Mouse (Mus musculus) liver, adult 2 months (tissue): ENCODE results near the gene E330021D16Rik. TPM values are rescaled to one million over a fixed set of nuclear protein-coding genes. Genes with fewer than 3 reads are reported as not detected.

Experiments
- DNase-seq: peaks from one replicate; pipeline ENCODE4 v3.0.0-alpha.2; 2011; ENCODE audit warnings: low read depth, low spot score; ENCODE audit errors: extremely low read depth
- H3K27ac ChIP-seq: fragments of 200-500 bp; replicated peaks from 2 replicates; pipeline ENCODE4 v1.5.1; 2012; ENCODE audit warnings: low read depth, mild to moderate bottlenecking, control low read depth, inconsistent platforms, low read length; ENCODE audit not compliant: insufficient read depth
- H3K27me3 ChIP-seq: fragments of 200-500 bp; 2 replicates; pipeline ENCODE4 v1.6.1; 2012; ENCODE audit warnings: mild to moderate bottlenecking, moderate library complexity, low read length, inconsistent platforms; ENCODE audit not compliant: control insufficient read depth, insufficient read depth
- H3K36me3 ChIP-seq: fragments of 200-500 bp; 2 replicates; pipeline ENCODE4 v1.6.1; 2012; ENCODE audit warnings: low read length, inconsistent platforms; ENCODE audit not compliant: control insufficient read depth, insufficient read depth
- H3K4me1 ChIP-seq: fragments of 200-500 bp; 2 replicates; pipeline ENCODE4 v1.6.1; 2011; ENCODE audit warnings: low read length; ENCODE audit not compliant: control insufficient read depth, insufficient read depth
- H3K4me3 ChIP-seq: fragments of 200-500 bp; 2 replicates; pipeline ENCODE4 v1.5.1; 2011; ENCODE audit warnings: low read depth, mild to moderate bottlenecking, control low read depth, low read length, moderate library complexity; ENCODE audit not compliant: insufficient read depth
- H3K79me2 ChIP-seq: fragments of 200-500 bp; 2 replicates; pipeline ENCODE4 v1.6.1; 2012; ENCODE audit warnings: inconsistent platforms, mild to moderate bottlenecking, low read length, moderate library complexity; ENCODE audit not compliant: control insufficient read depth, insufficient read depth
- H3K9ac ChIP-seq: fragments of 200-500 bp; 2 replicates; pipeline ENCODE4 v1.6.1; 2012; ENCODE audit warnings: low read depth, mild to moderate bottlenecking, control low read depth, inconsistent platforms, low read length
- CTCF ChIP-seq: fragments of 200-500 bp; IDR thresholded peaks from 2 replicates; pipeline ENCODE4 v1.5.1; 2011; ENCODE audit warnings: low read depth, low read length, control low read depth
- POLR2A ChIP-seq: fragments of 200-500 bp; IDR thresholded peaks from 2 replicates; pipeline ENCODE4 v1.6.1; 2011; ENCODE audit warnings: low read length, control low read depth; ENCODE audit not compliant: insufficient read depth; ENCODE audit errors: extremely low read depth
- WGBS: fragments of 180-500 bp; shearing (Covaris S2); methylation state at CpG from one replicate; pipeline ENCODE4 v1.1.7; 2018; 5-methylcytosine and 5-hydroxymethylcytosine counted together
- polyA plus RNA-seq: library from polyadenylated mRNA; depleted of rRNA; stranded (reverse); fragments of >200 nt; gene quantifications from 2 replicates; pipeline ENCODE4 v1.2.3, GENCODE M21; 2012; rRNA removed
- total RNA-seq: library from RNA; depleted of rRNA; stranded (reverse); fragments of >200 nt; gene quantifications from 2 replicates; pipeline ENCODE4 v1.2.3, GENCODE M21; 2014; rRNA removed

Gene E330021D16Rik
- total and polyA plus RNA-seq, 2 experiments: 0.07 TPM; not detected in 1

DNA sequence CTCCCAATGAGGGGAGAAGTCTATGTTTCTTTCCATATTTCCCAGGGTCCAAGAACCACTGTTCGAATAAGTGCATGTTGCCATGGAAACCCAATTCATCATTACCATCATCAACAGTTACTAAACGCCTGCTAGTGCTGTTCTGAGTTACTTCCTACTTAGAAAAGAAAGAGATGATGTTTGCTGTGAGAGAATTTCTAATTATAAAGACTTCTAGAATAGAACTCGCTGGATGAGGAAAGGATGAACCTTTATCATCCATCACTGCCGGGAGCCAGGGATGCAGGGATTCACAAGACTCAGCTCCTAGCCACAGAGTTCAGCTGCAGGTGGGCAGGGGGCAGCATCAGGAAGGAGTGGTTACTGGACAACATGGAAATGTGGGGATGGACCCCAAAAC, 51.4 kb downstream of the E330021D16Rik start:
- Histone ChIP-seq H3K4me3 (no peak overlapping the region), H3K4me1 (no peaks in the 10 kb centered on the region), H3K27ac (no peak overlapping the region), H3K27me3 (no peaks in the 10 kb centered on the region), H3K9ac (no peak overlapping the region), H3K36me3 (no peaks in the 10 kb centered on the region), H3K79me2 (no peaks in the 10 kb centered on the region)
- DNase-seq: no peak
- TF ChIP-seq CTCF: no peak
- no peak for TF ChIP-seq POLR2A
- WGBS: 81% methylated on average over 4 of the region's 4 CpGs

DNA sequence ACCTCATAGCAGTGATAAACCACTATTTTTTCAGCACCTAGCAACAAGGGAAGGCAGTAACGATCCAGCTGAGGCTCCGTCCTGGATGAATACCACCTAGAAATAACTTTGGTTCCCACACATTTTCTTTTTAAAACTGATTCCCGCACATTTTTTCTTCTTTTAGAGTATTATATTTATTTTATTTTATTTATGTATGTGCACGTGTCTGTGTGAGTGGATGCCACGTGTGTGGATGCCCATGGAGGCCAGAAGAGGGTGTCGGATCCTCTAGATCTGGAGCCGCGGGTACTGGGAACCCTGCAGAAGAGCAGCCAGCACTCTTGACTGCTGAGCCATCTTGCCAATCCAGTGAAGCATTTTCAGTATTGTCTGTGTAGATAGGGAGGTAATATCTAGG, 52.1 kb downstream of the E330021D16Rik start:
- Histone ChIP-seq H3K36me3 (no peaks in the 10 kb centered on the region), H3K4me3 (no peak overlapping the region), H3K79me2 (no peaks in the 10 kb centered on the region), H3K27me3 (no peaks in the 10 kb centered on the region), H3K9ac (no peak overlapping the region), H3K27ac (no peak overlapping the region), H3K4me1 (no peaks in the 10 kb centered on the region)
- no peak for DNase-seq
- whole genome bisulfite sequencing: 85% methylated on average over 8 of the region's 8 CpGs
- TF ChIP-seq CTCF (no peak), POLR2A (no peak)

DNA sequence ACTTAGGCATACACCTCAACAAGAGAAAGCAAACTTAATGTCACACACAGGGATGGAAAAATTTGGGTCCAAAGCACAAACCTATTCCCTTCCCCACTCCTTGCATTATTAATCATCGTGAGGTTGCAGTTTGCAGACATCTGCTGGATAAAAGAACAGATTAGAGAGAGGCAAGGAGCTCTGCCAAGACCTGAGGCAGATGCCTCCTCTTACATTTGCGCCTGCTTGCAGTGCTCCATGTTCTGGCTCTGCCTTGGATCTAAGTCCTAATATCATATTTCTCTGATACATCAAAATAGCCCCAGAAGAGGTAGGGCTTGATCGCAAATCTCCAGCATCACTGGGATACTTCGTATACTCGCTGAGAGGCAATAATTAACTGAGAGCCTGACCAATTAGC, 56.9 kb downstream of the E330021D16Rik start:
- no peak for DNase-seq
- Histone ChIP-seq H3K79me2 (no peaks in the 10 kb centered on the region), H3K4me1 (no peaks in the 10 kb centered on the region), H3K36me3 (no peaks in the 10 kb centered on the region), H3K27ac (no peak overlapping the region), H3K4me3 (no peak overlapping the region), H3K9ac (no peak overlapping the region), H3K27me3 (no peaks in the 10 kb centered on the region)
- TF ChIP-seq CTCF (no peak), POLR2A (no peak)
- 83% methylated on average over 5 of the region's 5 CpGs for WGBS

DNA sequence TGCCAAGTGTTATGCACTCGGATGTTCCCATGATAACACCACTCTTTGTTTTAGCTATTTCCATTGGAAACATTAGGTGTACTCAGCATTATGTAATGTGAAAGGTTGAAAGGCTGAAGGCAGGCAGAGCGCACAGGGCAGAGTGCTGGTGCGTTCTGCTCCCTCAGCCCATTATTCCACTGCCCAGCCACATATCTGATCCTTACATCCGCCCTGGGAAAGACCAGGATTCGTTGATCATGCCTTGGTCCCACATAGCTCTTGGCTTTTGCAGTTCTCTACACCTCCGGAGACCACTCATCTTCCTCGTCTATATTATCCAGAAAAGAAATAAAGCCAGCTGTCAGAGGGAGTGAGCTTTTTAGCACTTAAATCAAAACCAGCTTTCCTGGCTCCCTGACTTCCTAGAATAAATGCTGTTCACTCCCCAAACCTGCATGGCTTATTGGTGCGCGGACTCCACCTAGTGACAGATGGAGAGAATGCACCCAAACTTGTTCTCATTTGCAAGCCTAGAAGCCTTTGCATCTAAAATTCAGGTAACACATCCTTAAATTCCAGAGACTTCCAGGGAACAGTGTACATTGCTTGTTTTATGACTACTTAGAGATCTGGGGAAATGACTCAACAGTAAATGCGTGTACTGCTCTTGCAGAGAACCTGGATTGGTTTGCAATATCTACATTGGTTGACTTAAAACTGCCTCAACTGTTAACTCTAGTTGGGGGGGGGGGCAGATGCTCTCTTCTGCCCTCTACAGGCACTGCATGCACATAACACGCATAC, 61.8 kb downstream of the E330021D16Rik start:
- Histone ChIP-seq H3K36me3 (no peaks in the 10 kb centered on the region), H3K79me2 (no peaks in the 10 kb centered on the region), H3K9ac (no peak overlapping the region), H3K4me1 (no peaks in the 10 kb centered on the region), H3K27me3 (no peaks in the 10 kb centered on the region), H3K4me3 (no peak overlapping the region), H3K27ac (no peak overlapping the region)
- peak; percentile 26 for DNase-seq
- no peak for TF ChIP-seq POLR2A
- peak; percentile 58; the same call in 1 of the 2 replicates for TF ChIP-seq CTCF
- 43% methylated on average over 11 of the region's 11 CpGs for WGBS

Other genes starting within 250 kb of the E330021D16Rik start
- 0.09 and 0.13 TPM in 2 replicates for gene Grin2b, start 242.1 kb downstream of the E330021D16Rik start, total RNA-seq
- gene Grin2b, start 242.1 kb downstream of the E330021D16Rik start, polyA plus RNA-seq: under 0.01 and 0.01 TPM in 2 replicates
- gene Gm8994, start 88.0 kb downstream of the E330021D16Rik start, total RNA-seq: not detected in 2 replicates
- gene Gm8994, start 88.0 kb downstream of the E330021D16Rik start, polyA plus RNA-seq: not detected in 2 replicates
- 14.8 and 14.9 TPM in 2 replicates for gene Atf7ip, start 90.6 kb upstream of the E330021D16Rik start, total RNA-seq
- 5.1 and 5.2 TPM in 2 replicates for gene Atf7ip, start 90.6 kb upstream of the E330021D16Rik start, polyA plus RNA-seq
- 30.5 and 53.5 TPM in 2 replicates for gene Plbd1, start 246.4 kb upstream of the E330021D16Rik start, total RNA-seq
- 27.5 and 31.4 TPM in 2 replicates for gene Plbd1, start 246.4 kb upstream of the E330021D16Rik start, polyA plus RNA-seq